Mouse (Mus musculus) lung, postnatal 0 days (tissue): ENCODE data around the gene Myrip.

Source experiments
- CTCF ChIP-seq: IDR thresholded peaks from 2 replicates; pipeline ENCODE4 v1.5.1; 2016; ENCODE audit warnings: antibody characterized with exemption, mild to moderate bottlenecking
- EP300 ChIP-seq: IDR thresholded peaks from 2 replicates; pipeline ENCODE4 v1.6.1; 2016; ENCODE audit warnings: antibody characterized with exemption, mild to moderate bottlenecking, control low read depth

GRCm38 (mm10) chr9:120416729-120417128 is 115.4 kb downstream of the Myrip start:
- TF ChIP-seq CTCF (no peak), EP300 (no peak)
